Mouse (Mus musculus): Measurements from ENCODE around the gene Oxct2a. TPM values are rescaled to one million over a fixed set of nuclear protein-coding genes. Genes with fewer than 3 reads are reported as not detected.
"Not testable (repeated sequence)": the region's sequence is repeated elsewhere in the genome, so short reads cannot be mapped to it uniquely, and the experiment has no call there.

Oxct2a gene
- total RNA-seq, 2 experiments from 2014 or later: not detected

- no peak for DNase-seq (ENCODE audit: extremely low spot score in 1 of 2, low spot score in 2 of 2)
- intact Hi-C loops (cut with DNase I): no loop called here
These were observed 38.5 kb downstream of the Oxct2a start for GRCm38 (mm10) chr4:123284731-123285624.

- intact Hi-C loops (cut with DNase I): not testable (repeated sequence)
- peak in 1 of 2 experiments; percentile 43 for DNase-seq (ENCODE audit: extremely low spot score in 1 of 2, low spot score in 2 of 2)
These were observed 39.8 kb downstream of the Oxct2a start for GRCm38 (mm10) chr4:123283675-123284064.

- peak in 1 of 2 experiments; percentile 58 for DNase-seq (ENCODE audit: extremely low spot score in 1 of 2, low spot score in 2 of 2)
- intact Hi-C loops (cut with DNase I): not testable (repeated sequence)
These were observed 40.3 kb downstream of the Oxct2a start for GRCm38 (mm10) chr4:123282915-123283674.

- peak; percentile 79 to 93 for DNase-seq (ENCODE audit: extremely low spot score in 1 of 2, low spot score in 2 of 2)
- intact Hi-C loops (cut with DNase I): no loop called here
These were observed 40.9 kb downstream of the Oxct2a start for GRCm38 (mm10) chr4:123282500-123282899.

GRCm38 (mm10) chr4:123280117-123280516, 43.3 kb downstream of the Oxct2a start:
- intact Hi-C loops (cut with DNase I): no loop called here

More at GRCm38 (mm10) chr4:123280117-123280516, 43.3 kb downstream of the Oxct2a start:
- DNase-seq (ENCODE audit: extremely low spot score in 1 of 2, low spot score in 2 of 2): no peak

Other genes starting within 250 kb of the Oxct2a start
- gene Bmp8b, start 218.5 kb downstream of the Oxct2a start, total RNA-seq (2021): under 1 TPM; 0.26 to 0.54 TPM
- under 1 TPM in 1 of 2 experiments, not detected in 1; 0.53 TPM for gene Oxct2b, start 207.4 kb downstream of the Oxct2a start, total RNA-seq (2021)
- 10 to 100 TPM; 18.8 to 22.7 TPM for gene Ppie, start 183.7 kb downstream of the Oxct2a start, total RNA-seq (2021)
- gene Hpcal4, start 140.4 kb downstream of the Oxct2a start, total RNA-seq (2021): 100 to 1,000 TPM; 234 to 238 TPM
- gene Nt5c1a, start 122.1 kb downstream of the Oxct2a start, total RNA-seq (2021): 1 to 10 TPM; 8.2 to 8.6 TPM
- gene Heyl, start 90.1 kb downstream of the Oxct2a start, total RNA-seq (2021): 1 to 10 TPM; 6.6 to 7.2 TPM
- gene Pabpc4, start 61.3 kb downstream of the Oxct2a start, total RNA-seq (2021): 10 to 100 TPM; 42.4 to 47.5 TPM
- under 1 TPM in 1 of 2 experiments, not detected in 1; 0.13 TPM for gene Bmp8a, start 19.6 kb upstream of the Oxct2a start, total RNA-seq (2021)